Mouse (Mus musculus) c-Kit-positive CD71-positive TER-119-positive erythroid progenitor cells, embryonic 14.5 days (primary cell): ENCODE measurements around the gene Slc38a2.

Experiments
- DNase-seq: peaks from one replicate; pipeline ENCODE4 v3.0.0-alpha.2; 2013; ENCODE audit warnings: low spot score

Gene Slc38a2

GRCm38 (mm10) chr15:96699521-96700511, at the start of gene Slc38a2:
Gene Slc38a2 (minus strand): TSS chr15:96699730.
- DNase-seq, result peak; percentile 81

GRCm38 (mm10) chr15:96749101-96749500, 49.6 kb upstream of the Slc38a2 start:
- no peak for DNase-seq

- DNase-seq, result no peak
Observed at GRCm38 (mm10) chr15:96747551-96747950, 48.0 kb upstream of the Slc38a2 start.

- no peak for DNase-seq
Observed at GRCm38 (mm10) chr15:96746986-96747385, 47.5 kb upstream of the Slc38a2 start.

- no peak for DNase-seq
Observed at GRCm38 (mm10) chr15:96745299-96745698, 45.8 kb upstream of the Slc38a2 start.

GRCm38 (mm10) chr15:96744882-96745296, 45.4 kb upstream of the Slc38a2 start:
- no peak for DNase-seq

GRCm38 (mm10) chr15:96744153-96744881, 44.8 kb upstream of the Slc38a2 start:
- peak; percentile 34 for DNase-seq

- peak; percentile 9 for DNase-seq
Observed at GRCm38 (mm10) chr15:96743257-96743656, 43.7 kb upstream of the Slc38a2 start.

GRCm38 (mm10) chr15:96742591-96743241, 43.2 kb upstream of the Slc38a2 start:
- DNase-seq, result no peak

- DNase-seq, result no peak
Observed at GRCm38 (mm10) chr15:96740865-96741561, 41.5 kb upstream of the Slc38a2 start.

- no peak for DNase-seq
Observed at GRCm38 (mm10) chr15:96740091-96740490, 40.6 kb upstream of the Slc38a2 start.

- no peak for DNase-seq
Observed at GRCm38 (mm10) chr15:96736663-96737385, 37.3 kb upstream of the Slc38a2 start.

- no peak for DNase-seq
Observed at GRCm38 (mm10) chr15:96735562-96736160, 36.1 kb upstream of the Slc38a2 start.

- no peak for DNase-seq
Observed at GRCm38 (mm10) chr15:96734423-96734822, 34.9 kb upstream of the Slc38a2 start.

GRCm38 (mm10) chr15:96730416-96730815, 30.9 kb upstream of the Slc38a2 start:
- no peak for DNase-seq

GRCm38 (mm10) chr15:96729785-96730184, 30.3 kb upstream of the Slc38a2 start:
- no peak for DNase-seq

GRCm38 (mm10) chr15:96728993-96729392, 29.5 kb upstream of the Slc38a2 start:
- no peak for DNase-seq

- DNase-seq, result no peak
Observed at GRCm38 (mm10) chr15:96728346-96728745, 28.8 kb upstream of the Slc38a2 start.

- DNase-seq, result no peak
Observed at GRCm38 (mm10) chr15:96724506-96724905, 25.0 kb upstream of the Slc38a2 start.

- DNase-seq, result no peak
Observed at GRCm38 (mm10) chr15:96722228-96722627, 22.7 kb upstream of the Slc38a2 start.

- DNase-seq, result no peak
Observed at GRCm38 (mm10) chr15:96720146-96720545, 20.6 kb upstream of the Slc38a2 start.
